Mouse (Mus musculus): ENCODE measurements at regions not wholly inside any gene's neighbourhood (a gene's known extent, or its start where the extent isn't known, plus 50 kb on each side); places are given as distances from the start of the nearest gene placed in this dataset.
A peak's percentile ranks its signal among the peaks of the same experiment; 100 is the strongest.

- 87% methylated on average over 3 of the region's 3 CpGs for WGBS
- Histone ChIP-seq H3K36me3 (no peaks in the 10 kb centered on the region), H3K9me3 (replicated peaks) (no peaks in the 10 kb centered on the region), H3K4me3 (replicated peaks) (no peak overlapping the region), H3K9ac (replicated peaks) (no peak overlapping the region), H3K27me3 (replicated peaks) (no peaks in the 10 kb centered on the region), H3K4me1 (no peaks in the 10 kb centered on the region), H3K27ac (replicated peaks) (no peak overlapping the region), H3K4me2 (no peak overlapping the region)
- no peak for ATAC-seq (ENCODE audit: low FRiP score)
Observed at GRCm38 (mm10) chr15:42231692-42232091, 2097.5 kb downstream of the 9330182O14Rik start.

GRCm38 (mm10) chr15:42246812-42247211 lies 2112.6 kb downstream of the 9330182O14Rik start:
- H3K4me3 ChIP-seq (replicated peaks) = no peak overlapping the region
- no peaks in the 10 kb centered on the region for H3K4me1 ChIP-seq
- H3K4me2 ChIP-seq = no peak overlapping the region
- no peaks in the 10 kb centered on the region for H3K27me3 ChIP-seq (replicated peaks)
- WGBS = 97% methylated on average over 1 of the region's 1 CpGs
- no peak for ATAC-seq (ENCODE audit: low FRiP score)
- H3K27ac ChIP-seq (replicated peaks) = no peak overlapping the region
- no peaks in the 10 kb centered on the region for H3K36me3 ChIP-seq
- H3K9me3 ChIP-seq (replicated peaks) = 0 out of 2 replicates have a peak, but pooled peaks cover 5% of the 10 kb centered on the region
- no peak overlapping the region for H3K9ac ChIP-seq (replicated peaks)

GRCm38 (mm10) chr15:42252730-42253330 lies 2118.7 kb downstream of the 9330182O14Rik start:
- Histone ChIP-seq H3K27me3 (replicated peaks) (no peaks in the 10 kb centered on the region), H3K9me3 (replicated peaks) (no peaks in the 10 kb centered on the region), H3K27ac (replicated peaks) (no peak overlapping the region), H3K36me3 (no peaks in the 10 kb centered on the region), H3K4me2 (no peak overlapping the region), H3K4me3 (replicated peaks) (no peak overlapping the region), H3K4me1 (no peaks in the 10 kb centered on the region), H3K9ac (replicated peaks) (no peak overlapping the region)
- no peak for ATAC-seq (ENCODE audit: low FRiP score)
- WGBS = 81% methylated on average over 2 of the region's 2 CpGs

- WGBS = 46% methylated on average over 2 of the region's 2 CpGs
- Histone ChIP-seq H3K9ac (replicated peaks) (no peak overlapping the region), H3K9me3 (replicated peaks) (no peaks in the 10 kb centered on the region), H3K4me1 (no peaks in the 10 kb centered on the region), H3K36me3 (no peaks in the 10 kb centered on the region), H3K27me3 (replicated peaks) (no peaks in the 10 kb centered on the region), H3K27ac (replicated peaks) (no peak overlapping the region), H3K4me3 (replicated peaks) (no peak overlapping the region), H3K4me2 (no peak overlapping the region)
- no peak for ATAC-seq (ENCODE audit: low FRiP score)
Observed at GRCm38 (mm10) chr15:42256343-42256742, 2122.2 kb downstream of the 9330182O14Rik start.

GRCm38 (mm10) chr15:42275117-42275516 lies 2141.0 kb downstream of the 9330182O14Rik start:
- Histone ChIP-seq H3K27ac (replicated peaks) (no peak overlapping the region), H3K4me2 (no peak overlapping the region), H3K9ac (replicated peaks) (no peak overlapping the region), H3K4me1 (no peaks in the 10 kb centered on the region), H3K27me3 (replicated peaks) (no peaks in the 10 kb centered on the region), H3K9me3 (replicated peaks) (no peaks in the 10 kb centered on the region), H3K36me3 (no peaks in the 10 kb centered on the region), H3K4me3 (replicated peaks) (no peak overlapping the region)
- ATAC-seq (ENCODE audit: low FRiP score) = no peak
- WGBS = 73% methylated on average over 1 of the region's 1 CpGs

GRCm38 (mm10) chr15:42277247-42277646 lies 2143.1 kb downstream of the 9330182O14Rik start:
- Histone ChIP-seq H3K4me2 (no peak overlapping the region), H3K36me3 (no peaks in the 10 kb centered on the region), H3K4me3 (replicated peaks) (no peak overlapping the region), H3K4me1 (no peaks in the 10 kb centered on the region), H3K27me3 (replicated peaks) (no peaks in the 10 kb centered on the region), H3K9ac (replicated peaks) (no peak overlapping the region), H3K27ac (replicated peaks) (no peak overlapping the region), H3K9me3 (replicated peaks) (no peaks in the 10 kb centered on the region)
- ATAC-seq (ENCODE audit: low FRiP score) = no peak
- 89% methylated on average over 2 of the region's 2 CpGs for WGBS

GRCm38 (mm10) chr15:42280810-42281209 lies 2146.6 kb downstream of the 9330182O14Rik start:
- 96% methylated on average over 3 of the region's 3 CpGs for WGBS

GRCm38 (mm10) chr15:42296406-42296805 lies 2162.2 kb downstream of the 9330182O14Rik start:
- Histone ChIP-seq H3K36me3 (no peaks in the 10 kb centered on the region), H3K27me3 (replicated peaks) (no peaks in the 10 kb centered on the region), H3K27ac (replicated peaks) (no peak overlapping the region), H3K9me3 (replicated peaks) (no peaks in the 10 kb centered on the region), H3K4me2 (no peak overlapping the region), H3K4me1 (no peaks in the 10 kb centered on the region), H3K9ac (replicated peaks) (no peak overlapping the region), H3K4me3 (replicated peaks) (no peak overlapping the region)
- 60% methylated on average over 4 of the region's 4 CpGs for WGBS
- no peak for ATAC-seq (ENCODE audit: low FRiP score)

More at GRCm38 (mm10) chr15:42280810-42281209, 2146.6 kb downstream of the 9330182O14Rik start:
- H3K9me3 ChIP-seq (replicated peaks) = no peaks in the 10 kb centered on the region
- no peak overlapping the region for H3K4me3 ChIP-seq (replicated peaks)
- H3K36me3 ChIP-seq = no peaks in the 10 kb centered on the region
- no peak overlapping the region for H3K4me2 ChIP-seq
- ATAC-seq (ENCODE audit: low FRiP score) = no peak
- no peak overlapping the region for H3K9ac ChIP-seq (replicated peaks)
- H3K27ac ChIP-seq (replicated peaks) = no peak overlapping the region
- H3K27me3 ChIP-seq (replicated peaks) = no peaks in the 10 kb centered on the region
- no peaks in the 10 kb centered on the region for H3K4me1 ChIP-seq

GRCm38 (mm10) chr15:42297430-42297829 lies 2163.3 kb downstream of the 9330182O14Rik start:
- Histone ChIP-seq H3K9ac (replicated peaks) (no peak overlapping the region), H3K27ac (replicated peaks) (no peak overlapping the region), H3K4me2 (no peak overlapping the region), H3K4me3 (replicated peaks) (no peak overlapping the region), H3K27me3 (replicated peaks) (no peaks in the 10 kb centered on the region), H3K36me3 (no peaks in the 10 kb centered on the region), H3K4me1 (no peaks in the 10 kb centered on the region), H3K9me3 (replicated peaks) (no peaks in the 10 kb centered on the region)
- no peak for ATAC-seq (ENCODE audit: low FRiP score)

GRCm38 (mm10) chr15:42301956-42302355 lies 2167.8 kb downstream of the 9330182O14Rik start:
- 83% methylated on average over 1 of the region's 1 CpGs for WGBS

GRCm38 (mm10) chr15:42304097-42304496 lies 2169.9 kb downstream of the 9330182O14Rik start:
- ATAC-seq (ENCODE audit: low FRiP score) = peak; percentile 63; the same call in 1 of the 2 replicates
- Histone ChIP-seq H3K27me3 (replicated peaks) (no peaks in the 10 kb centered on the region), H3K27ac (replicated peaks) (no peak overlapping the region), H3K4me3 (replicated peaks) (no peak overlapping the region), H3K4me1 (0 out of 2 replicates have a peak, but pooled peaks cover 3% of the 10 kb centered on the region), H3K4me2 (no peak overlapping the region), H3K36me3 (no peaks in the 10 kb centered on the region), H3K9me3 (replicated peaks) (no peaks in the 10 kb centered on the region), H3K9ac (replicated peaks) (no peak overlapping the region)
- WGBS = 29% methylated on average over 3 of the region's 3 CpGs

More at GRCm38 (mm10) chr15:42301956-42302355, 2167.8 kb downstream of the 9330182O14Rik start:
- no peaks in the 10 kb centered on the region for H3K9me3 ChIP-seq (replicated peaks)
- no peak overlapping the region for H3K9ac ChIP-seq (replicated peaks)
- H3K27ac ChIP-seq (replicated peaks) = no peak overlapping the region
- H3K4me3 ChIP-seq (replicated peaks) = no peak overlapping the region
- H3K27me3 ChIP-seq (replicated peaks) = no peaks in the 10 kb centered on the region
- ATAC-seq (ENCODE audit: low FRiP score) = no peak
- H3K4me2 ChIP-seq = no peak overlapping the region
- H3K36me3 ChIP-seq = no peaks in the 10 kb centered on the region
- H3K4me1 ChIP-seq = 0 out of 2 replicates have a peak, but pooled peaks cover 3% of the 10 kb centered on the region

GRCm38 (mm10) chr15:42309586-42309985 lies 2175.4 kb downstream of the 9330182O14Rik start:
- no peak overlapping the region for H3K27ac ChIP-seq (replicated peaks)
- no peak overlapping the region for H3K4me3 ChIP-seq (replicated peaks)
- no peaks in the 10 kb centered on the region for H3K4me1 ChIP-seq
- H3K36me3 ChIP-seq = no peaks in the 10 kb centered on the region
- WGBS = 41% methylated on average over 5 of the region's 5 CpGs
- H3K4me2 ChIP-seq = no peak overlapping the region
- H3K9me3 ChIP-seq (replicated peaks) = no peaks in the 10 kb centered on the region
- H3K27me3 ChIP-seq (replicated peaks) = no peaks in the 10 kb centered on the region
- H3K9ac ChIP-seq (replicated peaks) = no peak overlapping the region
- no peak for ATAC-seq (ENCODE audit: low FRiP score)

Data from neural tube, embryonic 15.5 days (tissue).